ENCODE assay signal across 8 mouse cellular contexts in the genomic region with DNA sequence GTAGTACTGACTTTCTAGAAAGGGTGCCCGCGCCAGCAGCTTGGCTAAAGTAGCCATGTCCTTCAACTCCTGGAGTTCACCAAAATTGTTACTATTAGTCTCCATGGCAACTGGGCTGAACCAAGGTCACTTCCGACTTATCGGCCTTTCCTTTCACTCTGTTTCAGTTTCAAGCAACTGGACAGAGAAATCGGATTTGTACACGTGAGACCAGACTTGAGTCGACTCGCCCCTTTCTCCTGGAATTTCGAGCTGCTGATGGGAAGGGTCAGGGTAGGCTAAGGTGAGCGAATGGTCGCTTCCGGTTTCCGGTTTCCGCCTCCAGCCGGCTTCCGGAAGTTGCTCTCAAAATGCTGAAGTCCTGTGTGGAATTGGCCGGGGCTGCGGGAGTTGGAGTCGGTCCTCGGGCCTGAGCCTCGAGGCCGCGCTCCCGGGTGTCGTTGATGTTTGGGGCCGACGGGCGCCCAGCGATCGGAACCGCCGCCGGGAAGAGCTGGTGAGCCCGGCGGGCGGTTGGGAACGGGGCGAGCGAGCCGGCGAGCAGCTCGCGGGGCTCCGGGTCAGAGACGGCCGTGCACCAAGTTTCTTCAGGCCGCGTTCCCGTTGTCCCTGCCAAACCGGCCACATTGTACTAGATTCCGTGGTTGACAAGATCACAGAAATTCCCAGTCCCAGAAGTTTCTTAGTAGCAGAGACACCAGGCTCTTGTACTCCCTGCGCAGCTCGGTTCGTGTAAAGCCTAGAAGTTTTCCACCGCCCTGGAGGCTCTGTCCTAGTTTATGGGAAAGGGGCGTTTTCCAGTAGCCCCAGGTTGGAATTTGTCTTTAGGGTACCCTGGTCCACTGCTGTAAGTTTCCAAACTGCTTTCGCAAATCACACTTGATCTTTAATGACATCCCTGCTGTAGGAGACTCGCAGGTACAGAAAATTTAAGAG. TPM values are rescaled to one million over a fixed set of nuclear protein-coding genes. Genes with fewer than 3 reads are reported as not detected.
A peak's percentile ranks its signal among the peaks of the same experiment; 100 is the strongest.
DNase-seq lines count a peak whose midpoint lies in the region; ATAC-seq lines count a peak whose summit lies in the region.

A gene (minus strand): TSS at position 285 of the 936 bp plus-strand sequence.
A gene (plus strand): TSS at position 328 of the 936 bp plus-strand sequence.

- H3K9me3 ChIP-seq in hindbrain, embryonic 10.5 days: no peaks in the 10 kb centered on the region

- no peaks in the 10 kb centered on the region for H3K27me3 ChIP-seq in hindbrain, embryonic 10.5 days (ENCODE audit: insufficient read depth, poor library complexity, severe bottlenecking)

- H3K4me3 ChIP-seq in hindbrain, embryonic 10.5 days: peak within 1 kb of the TSS; percentile 84

- peaks cover 8% of the 10 kb centered on the region for H3K4me1 ChIP-seq in hindbrain, embryonic 10.5 days (replicated peaks)

- peak within 1 kb of the TSS; percentile 94 for H3K27ac ChIP-seq in hindbrain, embryonic 10.5 days

- DNase-seq in MN1 (ENCODE audit: low spot score): peak; percentile 87
- DNase-seq in cerebellum, adult 8-10 months: peak; percentile 73
- peak; percentile 88 for DNase-seq in hindbrain, embryonic 10.5 days (ENCODE audit: low spot score)
- DNase-seq in layer of hippocampus, postnatal 10 days (ENCODE audit: low spot score in 2 of 2): peak; percentile 75 to 76
- DNase-seq in lung, postnatal 10 days: peak; percentile 89
- peak; percentile 75 for DNase-seq in ovary, postnatal 36 days (ENCODE audit: low spot score)
- peak; percentile 69 for DNase-seq in thymus, postnatal 25 days

- peak; percentile 99 for ATAC-seq in frontal cortex, adult (ENCODE audit: low TSS enrichment)

- H3K36me3 ChIP-seq in hindbrain, embryonic 10.5 days: 0 out of 2 replicates have a peak, but pooled peaks cover 3% of the 10 kb centered on the region

- WGBS in hindbrain, embryonic 10.5 days: 1% methylated on average over 58 of the region's 58 CpGs

RNA-seq across cellular contexts. Expression of the first gene that starts in this region (rescaled TPM):
- 1.5 and 1.8 TPM in 2 replicates for polyA plus RNA-seq in hindbrain, embryonic 10.5 days (2016; fragmentation: Nextera tagmentation; extraction: Ambion mirVana)
- total RNA-seq in layer of hippocampus, postnatal 10 days (2021): 1 to 10 TPM in 1 of 2 experiments, under 1 TPM in 1; 0.87 to 1.1 TPM

RNA-seq across cellular contexts. Expression of the second gene that starts in this region (rescaled TPM):
- 25.0 TPM in 2 replicates for polyA plus RNA-seq in hindbrain, embryonic 10.5 days (2016; fragmentation: Nextera tagmentation; extraction: Ambion mirVana)
- 10 to 100 TPM; 20.2 to 25.9 TPM for total RNA-seq in layer of hippocampus, postnatal 10 days (2021)

Comparison
In these comparisons a context has a peak if more than half of its experiments do, and no peak if none do; other contexts are left out.
1. Peak in every context shown above with its lines: DNase-seq, ATAC-seq, H3K4me3 ChIP-seq and H3K27ac ChIP-seq.